Mouse (Mus musculus) C2C12 (cell line): ENCODE results near the gene Gpr180.
"Not testable (repeated sequence)": the region's sequence is repeated elsewhere in the genome, so short reads cannot be mapped to it uniquely, and the experiment has no call there.

Source experiments
- CEBPB ChIP-seq: IDR thresholded peaks from one replicate; pipeline ENCODE4 v1.6.1; 2011; ENCODE audit warnings: low read depth, mild to moderate bottlenecking, control low read depth, moderate library complexity
- CTCF ChIP-seq: IDR thresholded peaks from one replicate; pipeline ENCODE4 v1.5.1; 2011; ENCODE audit not compliant: control insufficient read depth, insufficient read depth, insufficient read length
- MAX ChIP-seq: IDR thresholded peaks from one replicate; pipeline ENCODE4 v1.6.1; 2011; ENCODE audit warnings: mild to moderate bottlenecking, control low read depth
- MYOD1 ChIP-seq: IDR thresholded peaks from one replicate; pipeline ENCODE4 v1.6.1; 2011; ENCODE audit warnings: low read depth; ENCODE audit not compliant: control insufficient read depth, insufficient read length
- MYOG ChIP-seq: IDR thresholded peaks from one replicate; pipeline ENCODE4 v1.6.1; 2011; ENCODE audit not compliant: control insufficient read depth, insufficient read length; ENCODE audit errors: extremely low read depth
- USF1 ChIP-seq: IDR thresholded peaks from one replicate; pipeline ENCODE4 v1.6.1; 2011; ENCODE audit warnings: low read depth, mild to moderate bottlenecking, control low read depth, moderate library complexity

- not testable (repeated sequence) for TF ChIP-seq CTCF, MAX, USF1, MYOD1, MYOG, CEBPB
Measured at GRCm38 (mm10) chr14:118107479-118107878, 29.5 kb upstream of the Gpr180 start.
